Mouse (Mus musculus) olfactory bulb, adult 2 months (tissue): ENCODE measurements around the gene Msx2.

Experiments used
- CTCF ChIP-seq: fragments of 200-500 bp; IDR thresholded peaks from 2 replicates; pipeline ENCODE4 v1.5.1; 2012; ENCODE audit warnings: low read depth, mild to moderate bottlenecking, low read length, moderate library complexity; ENCODE audit not compliant: insufficient read depth
- POLR2A ChIP-seq: fragments of 200-500 bp; IDR thresholded peaks from 2 replicates; pipeline ENCODE4 v1.6.1; 2012; ENCODE audit warnings: mild to moderate bottlenecking, low read depth, low read length, moderate library complexity; ENCODE audit not compliant: insufficient read depth

GRCm38 (mm10) chr13:53453927-53454326, 18.9 kb downstream of the Msx2 start:
- no peak for TF ChIP-seq CTCF
- TF ChIP-seq POLR2A: no peak
